Mouse (Mus musculus): ENCODE measurements around the gene Mrpl21.
A peak's percentile ranks its signal among the peaks of the same experiment; 100 is the strongest.

The Mrpl21 gene

GRCm38 (mm10) chr19:3297775-3298174 lies 15.1 kb downstream of the Mrpl21 start:
- DNase-seq (ENCODE audit: low read depth), result no peak

- DNase-seq (ENCODE audit: low read depth), result no peak
Measured at GRCm38 (mm10) chr19:3304017-3304416, 21.3 kb downstream of the Mrpl21 start.

- no peak for DNase-seq (ENCODE audit: low read depth)
Measured at GRCm38 (mm10) chr19:3307175-3307949, 24.7 kb downstream of the Mrpl21 start.

GRCm38 (mm10) chr19:3319341-3319740 lies 36.6 kb downstream of the Mrpl21 start:
- no peak for DNase-seq (ENCODE audit: low read depth)

GRCm38 (mm10) chr19:3320086-3320485 lies 37.4 kb downstream of the Mrpl21 start:
- DNase-seq (ENCODE audit: low read depth), result no peak

- DNase-seq (ENCODE audit: low read depth), result peak; percentile 82
Measured at GRCm38 (mm10) chr19:3320801-3321200, 38.1 kb downstream of the Mrpl21 start.

- peak; percentile 57 for DNase-seq (ENCODE audit: low read depth)
Measured at GRCm38 (mm10) chr19:3321617-3322016, 38.9 kb downstream of the Mrpl21 start.

GRCm38 (mm10) chr19:3322261-3322969 lies 39.7 kb downstream of the Mrpl21 start, which contains the start of gene Cpt1a:
Cpt1a (plus strand) TSS chr19:3322334.
- peak; percentile 84 for DNase-seq (ENCODE audit: low read depth)

GRCm38 (mm10) chr19:3323201-3323621 lies 40.5 kb downstream of the Mrpl21 start:
- DNase-seq (ENCODE audit: low read depth), result peak; percentile 91

GRCm38 (mm10) chr19:3323753-3324270 lies 41.1 kb downstream of the Mrpl21 start:
- no peak for DNase-seq (ENCODE audit: low read depth)

GRCm38 (mm10) chr19:3324271-3324811 lies 41.6 kb downstream of the Mrpl21 start:
- DNase-seq (ENCODE audit: low read depth), result peak; percentile 69

GRCm38 (mm10) chr19:3324931-3325711 lies 42.4 kb downstream of the Mrpl21 start:
- peak; percentile 97 for DNase-seq (ENCODE audit: low read depth)

GRCm38 (mm10) chr19:3325771-3326478 lies 43.2 kb downstream of the Mrpl21 start:
- no peak for DNase-seq (ENCODE audit: low read depth)

GRCm38 (mm10) chr19:3326479-3327047 lies 43.9 kb downstream of the Mrpl21 start:
- no peak for DNase-seq (ENCODE audit: low read depth)

GRCm38 (mm10) chr19:3333247-3333646 lies 50.5 kb downstream of the Mrpl21 start:
- no peak for DNase-seq (ENCODE audit: low read depth)

- DNase-seq (ENCODE audit: low read depth), result peak; percentile 35
Measured at GRCm38 (mm10) chr19:3333694-3334515, 51.2 kb downstream of the Mrpl21 start.

GRCm38 (mm10) chr19:3334550-3334949 lies 51.8 kb downstream of the Mrpl21 start:
- DNase-seq (ENCODE audit: low read depth), result no peak

- DNase-seq (ENCODE audit: low read depth), result no peak
Measured at GRCm38 (mm10) chr19:3335917-3336316, 53.2 kb downstream of the Mrpl21 start.

- no peak for DNase-seq (ENCODE audit: low read depth)
Measured at GRCm38 (mm10) chr19:3336485-3337255, 54.0 kb downstream of the Mrpl21 start.
